Mouse (Mus musculus) heart, embryonic 16.5 days (tissue): ENCODE results near the gene Ndufs3. TPM values are rescaled to one million over a fixed set of nuclear protein-coding genes. Genes with fewer than 3 reads are reported as not detected.

Source experiments
- ATAC-seq: fragments of 200-750 bp; cut with Nextera tagmentation; replicated peaks from 2 replicates; pipeline ENCODE4 v1.8.0; 2017; ENCODE audit warnings: moderate number of reproducible peaks; ENCODE audit not compliant: insufficient read depth, low FRiP score; ENCODE audit errors: extremely low read depth
- H3K27ac ChIP-seq: fragments of 300-500 bp; sonication (generic); 2 replicates; pipeline ENCODE4 v1.5.1; 2014; ENCODE audit warnings: mild to moderate bottlenecking, low read length, control low read depth, moderate library complexity
- H3K27me3 ChIP-seq: fragments of 300-500 bp; sonication (generic); 2 replicates; pipeline ENCODE4 v1.6.1; 2014; ENCODE audit warnings: low read length, mixed read lengths; ENCODE audit not compliant: control insufficient read depth, insufficient read depth
- H3K36me3 ChIP-seq: fragments of 300-500 bp; sonication (generic); 2 replicates; pipeline ENCODE4 v1.6.1; 2014; ENCODE audit not compliant: control insufficient read depth, insufficient read depth
- H3K4me1 ChIP-seq: fragments of 300-500 bp; sonication (generic); 2 replicates; pipeline ENCODE4 v1.6.1; 2014; ENCODE audit warnings: low read length, mixed read lengths; ENCODE audit not compliant: control insufficient read depth, insufficient read depth
- H3K4me2 ChIP-seq: fragments of 300-500 bp; sonication (generic); 2 replicates; pipeline ENCODE4 v1.6.1; 2014; ENCODE audit warnings: low read depth, mild to moderate bottlenecking, control low read depth, low read length
- H3K4me3 ChIP-seq: fragments of 300-500 bp; sonication (generic); 2 replicates; pipeline ENCODE4 v1.5.1; 2014; ENCODE audit warnings: mild to moderate bottlenecking, control low read depth, low read length
- H3K9ac ChIP-seq: fragments of 300-500 bp; sonication (generic); 2 replicates; pipeline ENCODE4 v1.6.1; 2014; ENCODE audit warnings: low read length, control low read depth
- H3K9me3 ChIP-seq: fragments of 300-500 bp; sonication (generic); replicated peaks from 2 replicates; pipeline ENCODE4 v1.6.1; 2016; ENCODE audit warnings: low read length; ENCODE audit not compliant: control insufficient read depth
- WGBS: fragments of 180-500 bp; shearing (Covaris S2); extraction: QIAGEN DNeasy Blood & Tissue Kit; methylation state at CpG from one replicate; pipeline ENCODE4 v1.1.7; 2014; 5-methylcytosine and 5-hydroxymethylcytosine counted together
- polyA plus RNA-seq: library from polyadenylated mRNA; unstranded; fragments of >200 nt; fragmentation: Nextera tagmentation; extraction: Ambion mirVana; gene quantifications from 2 replicates; pipeline ENCODE4 v1.2.1, GENCODE M21; 2015

Ndufs3 gene
- polyA plus RNA-seq, 1 experiment from 2014 or later, result 420 TPM

DNA sequence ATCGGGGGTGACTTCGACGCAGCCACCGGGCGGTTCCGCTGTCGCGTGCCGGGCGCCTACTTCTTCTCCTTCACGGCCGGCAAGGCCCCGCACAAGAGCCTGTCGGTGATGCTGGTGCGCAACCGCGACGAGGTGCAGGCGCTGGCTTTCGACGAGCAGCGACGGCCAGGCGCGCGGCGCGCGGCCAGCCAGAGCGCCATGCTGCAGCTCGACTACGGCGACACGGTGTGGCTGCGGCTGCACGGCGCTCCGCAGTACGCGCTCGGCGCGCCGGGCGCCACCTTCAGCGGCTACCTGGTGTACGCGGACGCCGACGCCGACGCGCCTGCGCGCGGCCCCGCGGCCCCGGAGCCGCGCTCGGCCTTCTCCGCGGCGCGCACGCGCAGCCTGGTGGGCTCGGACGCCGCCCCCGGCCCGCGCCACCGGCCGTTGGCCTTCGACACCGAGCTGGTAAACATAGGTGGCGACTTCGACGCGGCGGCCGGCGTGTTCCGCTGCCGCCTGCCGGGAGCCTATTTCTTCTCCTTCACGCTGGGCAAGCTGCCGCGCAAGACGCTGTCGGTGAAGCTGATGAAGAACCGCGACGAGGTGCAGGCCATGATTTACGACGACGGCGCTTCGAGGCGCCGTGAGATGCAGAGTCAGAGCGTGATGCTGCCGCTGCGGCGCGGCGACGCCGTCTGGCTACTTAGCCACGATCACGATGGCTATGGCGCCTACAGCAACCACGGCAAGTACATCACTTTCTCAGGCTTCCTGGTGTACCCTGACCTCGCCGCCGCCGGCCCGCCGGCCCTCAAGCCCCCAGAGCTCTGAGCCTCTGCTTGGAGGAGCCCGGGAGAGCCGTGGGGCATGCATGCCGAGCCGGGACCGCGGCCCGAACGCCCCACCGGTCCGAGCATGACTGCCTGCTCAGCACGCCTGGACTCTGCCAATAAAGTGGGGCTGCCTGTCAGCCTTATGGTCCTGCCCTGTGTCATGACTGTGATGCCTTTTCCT, 14.8 kb downstream of the Ndufs3 start:
- no peaks in the 10 kb centered on the region for H3K9me3 ChIP-seq
- H3K4me1 ChIP-seq, result peaks cover 11% of the 10 kb centered on the region
- H3K9ac ChIP-seq, result peak overlapping the region; percentile 78
- H3K4me2 ChIP-seq, result peak overlapping the region; percentile 91
- H3K27ac ChIP-seq, result no peak overlapping the region
- H3K27me3 ChIP-seq, result peaks cover 19% of the 10 kb centered on the region
- H3K4me3 ChIP-seq, result peak overlapping the region; percentile 68
- H3K36me3 ChIP-seq, result peaks cover under 1% of the 10 kb centered on the region; the same call in 1 of the 2 replicates
- 2% methylated on average over 133 of the region's 133 CpGs for WGBS
- peak; percentile 55 for ATAC-seq

DNA sequence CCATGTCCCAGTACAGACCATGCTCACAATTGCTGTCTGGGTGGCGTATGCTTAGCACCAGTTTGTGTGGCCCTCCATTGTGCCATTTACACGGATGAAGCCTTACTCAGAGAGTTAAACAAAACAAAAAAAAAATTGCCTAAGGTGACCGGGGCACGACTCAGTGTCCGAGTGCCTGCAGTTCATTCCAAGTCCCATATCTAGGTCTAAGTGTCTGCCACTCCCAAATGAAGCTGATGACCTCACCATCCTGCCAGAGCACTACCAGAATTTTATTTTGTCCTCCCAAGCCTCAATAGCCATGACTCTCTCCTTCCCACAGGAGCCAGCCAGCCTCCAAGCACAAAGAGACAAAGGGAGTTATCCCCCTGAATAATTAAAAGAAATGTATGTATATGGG, 17.0 kb downstream of the Ndufs3 start:
- no peak for ATAC-seq
- no peaks in the 10 kb centered on the region for H3K9me3 ChIP-seq
- no peak overlapping the region for H3K27ac ChIP-seq
- no peak overlapping the region for H3K9ac ChIP-seq
- 46% methylated on average over 5 of the region's 5 CpGs for WGBS
- H3K27me3 ChIP-seq, result peaks cover 19% of the 10 kb centered on the region
- peaks cover 9% of the 10 kb centered on the region; the same call in 1 of the 2 replicates for H3K4me1 ChIP-seq
- no peak overlapping the region for H3K4me3 ChIP-seq
- H3K36me3 ChIP-seq, result no peaks in the 10 kb centered on the region
- H3K4me2 ChIP-seq, result no peak overlapping the region

DNA sequence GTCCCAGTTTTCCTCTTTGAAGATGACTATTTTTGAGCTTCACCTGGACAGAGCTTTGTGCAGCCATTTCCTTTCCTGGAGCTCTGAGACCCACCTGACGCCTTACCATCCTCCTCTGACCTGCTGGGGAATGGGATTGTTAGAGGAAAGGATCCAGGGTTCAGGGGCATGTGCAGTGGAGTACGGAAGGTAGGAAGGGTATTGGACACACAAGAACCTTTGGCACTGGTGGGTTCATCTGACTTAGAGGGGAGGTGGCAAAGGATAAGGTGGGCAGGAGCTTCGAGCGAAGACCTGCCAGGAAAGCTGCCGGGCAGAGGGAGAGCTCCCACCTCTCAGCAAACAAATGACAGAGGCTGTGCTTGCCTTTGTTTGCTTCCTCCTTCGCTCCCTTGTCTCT, 18.2 kb downstream of the Ndufs3 start:
- Histone ChIP-seq H3K36me3 (no peaks in the 10 kb centered on the region), H3K9me3 (no peaks in the 10 kb centered on the region), H3K27ac (no peak overlapping the region), H3K9ac (peak overlapping the region; percentile 63; the same call in 1 of the 2 replicates), H3K4me2 (no peak overlapping the region), H3K4me3 (peak overlapping the region; percentile 53; the same call in 1 of the 2 replicates), H3K27me3 (peaks cover 19% of the 10 kb centered on the region), H3K4me1 (peaks cover 9% of the 10 kb centered on the region; the same call in 1 of the 2 replicates)
- no peak for ATAC-seq
- 53% methylated on average over 6 of the region's 6 CpGs for WGBS

DNA sequence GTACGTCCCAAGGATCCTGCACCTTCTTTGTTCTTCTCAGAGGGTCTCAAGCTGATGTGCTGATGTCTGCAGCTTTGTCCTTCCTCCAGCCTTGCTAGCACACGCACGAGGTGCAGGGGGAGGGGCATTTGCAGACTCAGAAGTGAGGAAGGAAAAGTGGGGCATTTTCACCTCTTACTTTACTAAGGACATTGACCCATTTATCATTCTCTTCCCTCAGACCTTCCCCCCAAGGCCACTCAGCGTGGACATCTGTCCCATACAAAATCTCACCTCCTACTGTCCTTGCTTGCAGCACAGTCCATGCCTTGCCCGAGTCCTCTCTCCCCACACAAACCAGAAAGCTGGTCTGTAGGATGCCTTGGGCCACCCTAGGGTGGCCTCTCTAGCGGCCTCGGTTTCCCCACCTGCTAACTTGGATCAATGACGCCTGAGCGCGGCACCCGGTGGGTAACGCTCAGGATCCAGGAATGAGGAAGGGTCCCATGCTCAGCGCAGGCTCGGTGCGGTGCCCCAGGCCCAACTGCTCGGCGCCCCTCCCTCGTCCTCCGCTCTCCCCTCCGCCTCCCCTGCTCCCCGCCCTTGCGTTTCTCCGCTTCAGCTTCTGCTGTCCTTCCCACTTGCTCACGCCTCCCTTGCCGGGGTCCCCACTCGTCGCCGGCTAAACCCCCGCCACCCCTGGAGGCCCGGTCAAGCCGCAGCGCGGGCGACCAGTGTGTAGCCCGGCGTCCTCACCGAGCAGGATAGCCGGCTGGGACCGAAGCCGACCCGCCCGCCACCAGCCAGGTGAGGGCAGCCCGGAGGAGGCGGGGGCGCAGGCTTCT, 19.2 kb downstream of the Ndufs3 start, which contains the start of gene C1qtnf4:
C1qtnf4 (plus strand) TSS at position 643 of the 824 bp plus-strand sequence.
- H3K4me2 ChIP-seq, result peak within 1 kb of the TSS; percentile 73
- H3K4me1 ChIP-seq, result peaks cover 9% of the 10 kb centered on the region; the same call in 1 of the 2 replicates
- peaks cover 19% of the 10 kb centered on the region for H3K27me3 ChIP-seq
- H3K36me3 ChIP-seq, result no peaks in the 10 kb centered on the region
- peak within 1 kb of the TSS; percentile 53 for H3K4me3 ChIP-seq
- no peak within 1 kb of the TSS for H3K27ac ChIP-seq
- H3K9me3 ChIP-seq, result no peaks in the 10 kb centered on the region
- peak within 1 kb of the TSS; percentile 63 for H3K9ac ChIP-seq
- ATAC-seq, result peak; percentile 29; the same call in 1 of the 2 replicates
- 3% methylated on average over 45 of the region's 45 CpGs for WGBS

DNA sequence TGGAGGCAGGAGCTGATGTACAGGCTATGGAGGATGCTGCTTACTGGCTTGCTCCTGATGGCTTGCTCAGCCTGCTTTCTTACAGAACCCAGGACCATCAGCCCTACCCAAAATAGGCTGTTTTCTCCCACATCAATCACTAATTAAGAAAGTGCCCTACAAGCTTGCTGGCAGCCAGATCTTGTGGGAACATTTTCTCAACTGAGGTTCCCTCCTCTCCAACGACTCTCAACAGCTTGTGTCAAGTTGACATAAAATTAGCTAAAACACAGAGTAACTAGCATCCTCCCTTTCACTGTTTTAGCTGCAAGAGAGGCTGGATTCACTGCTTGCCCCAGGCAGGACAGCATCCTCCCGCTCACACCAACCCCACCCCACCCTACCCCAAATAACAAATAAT, 22.8 kb downstream of the Ndufs3 start:
- Histone ChIP-seq H3K4me2 (no peak overlapping the region), H3K9ac (no peak overlapping the region), H3K36me3 (no peaks in the 10 kb centered on the region), H3K9me3 (no peaks in the 10 kb centered on the region), H3K4me1 (peaks cover 19% of the 10 kb centered on the region), H3K4me3 (no peak overlapping the region), H3K27ac (no peak overlapping the region), H3K27me3 (peaks cover 6% of the 10 kb centered on the region; the same call in 1 of the 2 replicates)
- 85% methylated on average over 2 of the region's 2 CpGs for WGBS
- no peak for ATAC-seq

DNA sequence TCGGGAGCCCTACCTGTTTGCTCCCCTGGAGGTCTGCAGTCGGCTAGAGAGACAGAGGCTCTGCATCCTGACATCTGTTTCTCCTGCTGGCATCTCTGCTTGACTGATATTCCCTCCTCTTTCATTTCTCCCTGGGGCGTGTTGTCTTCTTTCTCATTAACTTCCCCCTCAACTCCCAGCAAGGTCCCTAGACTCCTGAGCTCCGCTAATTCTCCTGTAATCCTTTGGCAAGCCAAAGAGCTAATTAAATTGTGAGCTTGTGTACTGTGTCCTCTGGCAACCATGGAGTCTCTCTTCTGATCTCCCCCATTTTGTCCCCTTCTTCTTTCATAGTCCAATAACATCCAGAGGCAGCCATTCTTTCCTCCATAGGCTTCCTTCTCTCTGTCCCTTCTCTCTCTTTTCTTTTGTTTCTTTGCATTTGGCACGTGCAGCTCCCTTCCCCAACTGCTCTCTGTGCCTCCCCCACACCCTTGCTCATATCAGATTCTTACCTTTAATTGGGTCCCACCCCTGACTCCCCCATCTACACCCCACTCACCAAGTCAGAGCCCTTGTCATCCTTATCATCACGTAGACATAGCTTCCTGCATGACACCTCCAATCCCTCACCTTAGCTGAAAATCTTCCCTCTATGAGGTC, 24.4 kb downstream of the Ndufs3 start:
- WGBS, result 41% methylated on average over 6 of the region's 6 CpGs
- no peaks in the 10 kb centered on the region for H3K9me3 ChIP-seq
- H3K27me3 ChIP-seq, result no peaks in the 10 kb centered on the region
- no peaks in the 10 kb centered on the region for H3K36me3 ChIP-seq
- H3K4me1 ChIP-seq, result peaks cover 12% of the 10 kb centered on the region; the same call in 1 of the 2 replicates
- H3K9ac ChIP-seq, result no peak overlapping the region
- no peak overlapping the region for H3K4me3 ChIP-seq
- no peak for ATAC-seq
- no peak overlapping the region for H3K27ac ChIP-seq
- H3K4me2 ChIP-seq, result no peak overlapping the region

DNA sequence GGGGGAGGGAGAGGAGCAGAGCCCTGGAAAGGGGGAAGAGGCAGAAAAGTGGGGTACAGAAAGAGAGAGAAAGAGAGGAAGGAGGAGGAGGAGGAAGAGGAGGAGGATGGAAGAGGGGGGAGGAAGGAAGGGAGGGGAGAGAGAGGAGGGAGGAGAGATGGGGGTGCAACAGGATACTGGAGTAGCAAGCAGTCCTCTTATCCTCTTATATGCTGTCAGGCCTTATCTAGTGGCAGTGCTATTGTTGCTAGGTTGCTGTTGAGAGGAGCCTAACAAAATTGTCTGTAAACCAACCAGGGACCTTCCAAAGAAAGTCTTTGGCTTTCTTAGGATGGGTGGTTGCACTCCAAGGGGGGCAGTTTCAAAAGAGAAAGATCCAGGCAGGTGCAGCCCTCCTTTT, 25.2 kb downstream of the Ndufs3 start:
- peaks cover 12% of the 10 kb centered on the region; the same call in 1 of the 2 replicates for H3K4me1 ChIP-seq
- ATAC-seq, result no peak
- no peak overlapping the region for H3K4me2 ChIP-seq
- H3K27me3 ChIP-seq, result no peaks in the 10 kb centered on the region
- H3K36me3 ChIP-seq, result no peaks in the 10 kb centered on the region
- no peaks in the 10 kb centered on the region for H3K9me3 ChIP-seq
- no peak overlapping the region for H3K4me3 ChIP-seq
- H3K27ac ChIP-seq, result no peak overlapping the region
- H3K9ac ChIP-seq, result no peak overlapping the region

DNA sequence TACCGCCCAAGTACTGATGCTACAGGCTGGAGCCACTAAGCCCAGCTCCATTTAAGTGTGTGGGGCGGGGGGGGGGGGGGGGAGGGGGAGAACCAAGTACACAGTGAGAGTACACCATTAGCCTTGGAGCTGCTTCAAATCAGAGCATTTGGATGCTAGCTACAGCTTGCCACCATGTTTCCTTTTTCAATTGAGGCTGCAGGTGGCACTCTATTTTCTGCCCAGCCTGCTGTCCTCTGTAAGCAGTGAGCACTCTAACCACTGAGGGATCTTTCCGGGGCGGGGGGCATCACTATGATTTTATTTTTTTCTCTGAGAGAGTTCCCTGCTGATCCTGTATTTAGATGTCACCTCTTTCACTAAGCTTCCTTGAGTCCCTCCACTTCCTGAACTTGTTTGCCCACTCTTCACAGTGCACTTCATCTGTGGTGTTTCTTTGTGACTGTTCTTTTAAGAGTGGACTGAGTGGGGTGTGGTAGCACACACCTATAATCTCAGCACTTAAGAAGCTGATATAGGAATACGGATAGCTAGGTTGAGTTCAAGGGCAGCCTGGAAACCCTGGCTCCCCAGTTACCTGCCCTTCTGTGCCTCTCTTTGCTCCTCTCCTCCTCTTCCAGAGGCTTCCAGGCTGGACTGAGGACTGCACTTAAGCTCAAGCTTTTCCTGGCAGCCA, 26.9 kb downstream of the Ndufs3 start:
- 50% methylated on average over 4 of the region's 5 CpGs for WGBS
- H3K36me3 ChIP-seq, result no peaks in the 10 kb centered on the region
- H3K27me3 ChIP-seq, result no peaks in the 10 kb centered on the region
- H3K4me2 ChIP-seq, result no peak overlapping the region
- no peaks in the 10 kb centered on the region for H3K9me3 ChIP-seq
- no peak for ATAC-seq
- H3K27ac ChIP-seq, result no peak overlapping the region
- H3K4me3 ChIP-seq, result no peak overlapping the region
- H3K9ac ChIP-seq, result no peak overlapping the region
- peaks cover 12% of the 10 kb centered on the region; the same call in 1 of the 2 replicates for H3K4me1 ChIP-seq
